Mouse (Mus musculus) layer of hippocampus, postnatal 36 days (tissue): ENCODE data around the gene 4930415O20Rik. TPM values are rescaled to one million over a fixed set of nuclear protein-coding genes. Genes with fewer than 3 reads are reported as not detected.

Experiments used
- DNase-seq, 2 experiments: peaks; one replicate each; pipeline ENCODE4 v3.0.0; 2022
- total RNA-seq, 2 experiments: library from RNA; stranded (reverse); gene quantifications; 2 replicates each; pipeline ENCODE4 v1.2.3; 2021

Gene 4930415O20Rik
- total RNA-seq, 2 experiments from 2014 or later = not detected

DNA sequence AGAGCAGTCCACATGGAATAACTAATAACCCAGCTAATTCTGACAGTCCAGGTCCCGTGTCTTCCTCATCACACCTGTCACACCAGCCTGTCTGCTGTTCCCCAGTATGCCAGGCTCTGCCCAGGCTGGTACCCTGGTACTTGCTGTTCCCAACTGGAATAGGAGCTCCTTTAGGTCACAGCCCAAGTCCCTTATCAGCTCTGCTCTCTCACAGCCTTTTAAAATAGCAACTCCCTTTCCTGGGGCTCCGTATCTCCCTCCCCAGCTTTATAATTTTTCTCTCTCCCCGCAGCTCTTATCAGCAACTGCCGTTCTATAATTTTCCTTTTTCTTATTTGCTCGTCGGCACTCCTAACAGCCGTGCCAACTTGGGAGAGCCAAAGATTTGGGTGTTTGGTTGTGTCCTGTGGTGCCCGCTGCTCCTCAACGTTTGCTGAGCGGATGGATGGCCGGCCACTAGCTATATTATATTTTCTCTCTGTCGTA is 35.3 kb downstream of the 4930415O20Rik start:
- no peak for DNase-seq

DNA sequence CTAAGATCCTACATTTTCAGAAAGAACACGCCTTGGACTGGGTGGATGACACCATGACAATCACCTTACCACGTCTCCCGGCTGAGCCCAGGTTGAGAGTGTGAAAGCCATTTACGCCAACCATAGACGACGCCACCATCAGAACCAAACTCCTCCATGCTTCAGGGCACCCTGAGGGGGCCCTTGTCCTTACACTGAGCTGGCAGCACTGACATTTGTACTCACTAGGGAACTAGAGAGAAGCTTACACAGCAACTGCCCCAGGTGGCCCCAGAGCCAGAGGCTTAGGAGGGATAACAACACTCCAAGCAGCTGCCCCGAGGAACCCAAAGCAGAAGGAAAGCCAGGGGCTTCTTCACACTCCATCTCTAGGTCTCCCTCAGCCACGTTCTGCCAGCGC is 35.9 kb downstream of the 4930415O20Rik start:
- DNase-seq = no peak

DNA sequence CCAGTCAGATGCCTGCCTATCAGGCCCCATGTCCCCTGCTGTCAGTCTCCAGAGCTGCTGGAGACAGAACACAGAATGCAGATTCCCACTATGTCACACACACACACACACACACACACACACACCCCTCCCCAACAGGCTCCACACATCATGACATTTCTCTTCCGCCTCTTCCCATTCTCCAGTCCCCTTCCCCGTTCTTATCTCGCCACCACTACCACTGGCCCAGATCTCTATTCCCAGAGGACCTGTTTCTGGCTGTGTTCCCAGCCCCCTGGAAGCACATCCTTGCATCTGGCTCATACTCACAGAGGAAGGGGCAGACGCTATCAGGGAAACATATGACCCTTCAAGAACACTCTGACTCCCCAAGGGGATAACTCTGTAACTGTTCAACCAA is 36.8 kb downstream of the 4930415O20Rik start:
- DNase-seq = no peak

DNA sequence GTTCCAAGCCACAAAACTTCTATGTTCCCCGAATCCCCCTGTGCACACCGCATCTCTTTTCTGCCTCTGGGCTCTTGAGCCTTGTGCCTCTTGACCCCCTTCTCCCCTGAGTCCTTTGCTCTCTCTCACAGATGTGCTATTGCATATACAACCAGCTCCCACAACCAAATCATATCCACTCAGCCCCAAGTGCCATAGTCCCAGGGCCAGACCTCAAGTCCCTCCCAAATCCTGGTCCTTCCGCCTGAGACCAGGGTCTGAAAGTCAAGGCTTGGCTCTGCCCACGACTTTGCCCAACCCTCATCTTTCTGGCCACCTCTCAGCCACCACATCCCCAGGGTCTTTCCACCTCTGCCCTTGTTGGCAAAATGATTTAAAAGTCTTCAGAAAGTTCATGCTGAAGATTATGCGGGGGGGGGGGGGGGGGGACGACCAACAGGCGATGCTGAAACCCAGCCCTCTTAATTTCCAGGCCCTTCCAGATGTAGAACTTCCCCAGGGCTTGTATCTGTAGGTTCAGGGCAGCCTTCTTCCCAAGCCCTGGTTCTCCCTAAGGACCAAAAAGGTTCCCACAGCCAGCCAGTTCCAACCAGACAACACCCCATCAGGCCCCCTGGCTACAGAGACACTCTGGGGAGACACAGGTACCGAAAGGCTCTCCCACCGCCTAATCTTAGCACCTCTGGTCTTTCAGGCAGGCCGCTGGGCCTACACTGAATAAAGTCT is 37.4 kb downstream of the 4930415O20Rik start:
- DNase-seq = no peak

DNA sequence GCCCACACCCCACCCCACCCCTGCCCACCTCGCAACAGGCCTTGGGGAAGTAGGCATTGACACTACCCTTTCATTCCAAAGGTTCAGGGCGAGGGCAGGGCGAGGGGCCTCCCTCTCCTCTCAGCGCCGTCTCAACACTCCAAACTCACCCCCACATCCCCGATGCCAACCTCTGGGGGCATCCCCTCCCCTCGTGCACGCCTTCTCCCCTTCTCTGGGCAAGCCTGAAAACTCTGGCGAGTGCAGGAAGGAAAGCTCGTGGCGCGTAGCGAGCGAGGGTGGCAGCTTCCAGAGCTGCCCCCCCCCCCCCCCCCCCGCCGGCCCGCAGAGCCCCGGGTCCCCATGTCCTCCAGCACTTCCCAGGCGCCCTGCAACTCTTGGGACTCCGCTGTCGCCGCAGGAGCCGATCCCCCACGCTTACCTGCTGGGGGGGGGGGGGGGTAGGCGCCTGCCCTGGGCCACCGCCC is 38.0 kb downstream of the 4930415O20Rik start:
- DNase-seq = no peak

DNA sequence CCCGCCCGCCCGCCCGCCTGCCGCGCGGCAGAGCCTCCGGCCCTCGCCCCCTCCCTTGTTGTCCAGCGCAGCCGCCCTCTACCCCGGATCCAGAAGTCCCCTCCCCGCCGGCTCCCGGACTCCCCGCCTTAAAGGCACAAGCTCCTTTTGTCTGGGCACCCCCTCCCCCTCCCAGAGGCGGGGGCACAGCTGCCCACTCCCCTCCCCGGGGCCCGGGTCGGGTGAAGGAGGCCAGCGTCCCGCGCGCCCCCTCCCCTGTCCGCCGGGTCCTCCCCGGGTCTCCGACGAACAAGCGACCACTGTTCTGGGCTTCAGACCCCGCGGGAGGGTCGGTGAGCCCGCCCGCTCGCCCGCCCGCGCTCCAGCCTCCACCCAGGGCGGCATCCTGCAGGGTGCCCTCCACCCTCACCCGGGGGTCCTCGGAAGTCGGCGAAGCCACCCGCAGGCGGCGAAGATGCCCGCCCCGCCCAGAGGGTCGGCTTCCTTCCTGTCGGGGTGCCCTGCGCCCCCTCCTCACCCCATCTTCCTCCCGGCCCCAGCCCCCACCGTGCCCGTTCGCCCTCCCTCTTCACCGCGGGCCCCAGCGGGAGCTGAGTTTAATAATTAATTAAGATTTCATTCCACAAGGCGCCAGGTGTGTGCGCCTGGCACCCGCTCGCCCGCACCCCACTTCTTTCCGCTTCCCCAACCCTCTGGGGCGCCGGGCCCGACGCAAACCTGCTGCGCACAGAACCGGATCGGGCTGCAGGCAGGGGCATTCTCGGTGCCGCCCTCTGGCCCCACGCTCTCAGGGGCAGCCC is 38.7 kb downstream of the 4930415O20Rik start, which contains the start of gene Adcy6:
Adcy6 (minus strand) TSS at position 746 of the 800 bp plus-strand sequence.
- peak; percentile 70 to 74 for DNase-seq

DNA sequence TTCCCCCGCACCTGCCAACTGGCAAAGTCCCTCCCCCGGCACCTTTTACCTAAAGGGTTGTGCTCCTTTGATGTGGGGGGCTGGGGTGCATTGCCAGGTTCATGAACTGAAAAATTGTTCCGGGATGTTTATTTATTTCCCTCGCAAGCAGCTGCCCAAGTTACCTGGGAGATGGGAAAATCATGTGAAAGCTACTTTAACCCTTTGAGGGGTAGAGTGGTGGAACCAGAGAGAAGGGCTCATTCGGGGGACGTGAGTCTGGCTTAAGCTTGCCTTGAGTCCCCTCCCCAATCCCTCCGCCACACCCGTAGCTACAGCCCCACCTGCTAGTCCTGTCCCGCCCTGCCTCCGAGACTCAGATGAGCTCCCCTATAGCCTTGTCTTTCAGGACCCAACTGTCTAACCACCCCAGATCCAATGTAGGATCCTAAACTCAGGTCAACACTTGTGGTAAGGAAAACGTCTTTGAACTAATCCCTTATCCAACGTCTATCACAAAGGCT is 39.4 kb downstream of the 4930415O20Rik start:
- DNase-seq = no peak

DNA sequence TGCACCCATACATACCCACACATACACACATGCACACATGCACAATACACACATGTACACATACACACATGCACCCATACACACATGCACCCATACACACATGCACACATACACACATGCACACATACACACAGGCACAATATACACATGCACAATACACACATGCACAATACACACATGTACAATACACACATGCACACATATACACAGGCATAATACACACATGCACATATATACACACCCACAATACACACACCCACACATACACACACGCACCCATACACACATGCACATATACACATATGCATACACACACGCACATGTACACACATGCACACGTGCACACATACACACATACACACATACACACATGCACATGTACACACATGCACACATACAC is 41.4 kb downstream of the 4930415O20Rik start:
- DNase-seq = no peak

DNA sequence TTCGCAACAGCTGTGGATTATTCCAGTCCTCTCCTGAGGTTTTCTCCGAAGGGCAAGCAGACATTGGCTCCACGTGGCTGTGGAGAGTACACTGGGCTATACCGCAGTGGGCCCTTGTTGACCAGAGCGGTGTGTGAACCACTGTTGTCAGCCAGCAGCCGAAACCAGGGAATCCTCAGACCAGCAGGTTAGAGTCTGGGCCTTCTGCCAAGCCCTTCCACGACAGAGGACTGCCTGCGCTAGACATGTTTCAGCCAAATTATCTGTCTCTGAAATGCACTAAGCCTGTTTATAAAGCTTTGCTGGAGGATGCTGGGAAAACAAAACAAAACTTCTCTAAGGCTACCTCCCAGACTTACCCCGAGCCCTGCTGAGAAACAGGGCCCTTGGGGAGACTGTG is 43.7 kb downstream of the 4930415O20Rik start:
- DNase-seq = no peak

DNA sequence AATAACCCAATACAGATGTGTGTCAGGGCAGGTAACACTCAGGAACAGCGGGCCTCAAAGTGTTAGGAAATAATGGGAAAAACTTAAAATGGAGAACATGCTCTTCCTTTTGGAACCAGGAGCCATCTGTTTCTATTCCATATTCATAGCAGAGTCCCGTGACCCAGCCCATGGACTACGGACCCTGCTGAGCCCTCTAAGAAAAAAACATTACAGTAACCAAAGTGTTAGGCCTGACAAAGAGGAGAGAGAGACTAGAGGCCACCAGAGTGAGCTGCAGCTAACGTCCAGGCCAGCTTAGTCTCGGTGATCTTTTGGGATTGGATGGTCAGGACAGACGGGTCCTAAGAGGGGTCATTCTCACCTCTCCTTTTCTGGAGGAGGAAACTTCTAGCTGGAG is 44.2 kb downstream of the 4930415O20Rik start:
- DNase-seq = no peak

DNA sequence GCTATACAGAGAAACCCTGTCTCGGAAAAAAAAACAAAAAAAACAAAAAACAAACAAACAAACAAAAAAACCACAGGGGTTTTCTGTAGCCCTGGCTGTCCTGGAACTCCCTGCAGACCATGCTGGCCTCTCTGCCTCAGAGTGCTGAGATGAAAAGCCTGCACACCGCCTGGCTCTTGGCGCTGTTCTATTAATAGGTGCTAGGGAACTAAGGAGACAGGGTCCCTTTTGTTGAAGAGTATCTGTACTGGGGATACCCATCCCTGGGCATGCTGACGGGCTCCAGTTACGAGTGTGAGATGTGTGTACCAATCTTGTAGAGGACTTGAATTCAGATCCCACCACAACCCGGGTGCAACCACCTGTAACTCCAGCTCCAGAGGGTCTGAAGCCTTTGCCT is 44.9 kb downstream of the 4930415O20Rik start:
- DNase-seq = no peak

DNA sequence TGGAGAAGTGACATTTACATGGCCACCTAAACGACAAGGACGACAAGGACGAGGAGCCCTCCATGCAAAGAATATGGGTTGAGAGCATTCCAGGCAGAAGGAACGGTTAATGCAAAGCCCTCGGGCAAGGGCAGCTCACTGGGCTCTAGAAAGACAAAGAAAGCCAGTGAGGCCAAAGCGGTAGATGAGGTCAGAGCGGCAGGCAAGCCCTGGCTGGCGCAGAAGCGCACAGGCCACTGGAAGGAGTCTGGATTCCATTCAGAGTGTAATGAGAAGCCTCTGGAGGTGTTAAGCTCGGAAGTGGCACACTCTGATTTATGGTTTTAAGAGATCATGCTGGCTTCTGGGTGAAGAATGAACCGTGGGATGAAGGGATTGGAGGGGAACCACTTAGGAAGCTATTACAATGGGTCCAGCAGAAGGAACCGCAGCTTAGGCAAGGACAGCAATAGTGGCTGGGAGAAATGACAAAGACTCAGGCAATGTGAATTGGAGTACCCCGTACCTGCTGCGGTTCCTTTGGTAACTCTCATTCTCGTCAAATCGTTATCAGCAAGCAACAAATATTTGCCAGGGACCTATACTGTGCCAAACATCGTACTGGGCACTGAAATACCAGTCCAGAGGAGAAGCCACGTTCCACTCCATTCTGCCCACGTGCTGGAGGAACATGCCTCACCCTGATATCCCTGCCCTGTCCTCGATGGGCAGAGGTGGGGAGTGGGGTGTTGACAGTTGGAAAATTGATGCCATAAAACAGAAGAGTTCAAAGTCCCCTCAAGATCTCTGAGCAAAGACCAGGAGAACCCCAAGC is 45.8 kb downstream of the 4930415O20Rik start:
- DNase-seq = no peak

DNA sequence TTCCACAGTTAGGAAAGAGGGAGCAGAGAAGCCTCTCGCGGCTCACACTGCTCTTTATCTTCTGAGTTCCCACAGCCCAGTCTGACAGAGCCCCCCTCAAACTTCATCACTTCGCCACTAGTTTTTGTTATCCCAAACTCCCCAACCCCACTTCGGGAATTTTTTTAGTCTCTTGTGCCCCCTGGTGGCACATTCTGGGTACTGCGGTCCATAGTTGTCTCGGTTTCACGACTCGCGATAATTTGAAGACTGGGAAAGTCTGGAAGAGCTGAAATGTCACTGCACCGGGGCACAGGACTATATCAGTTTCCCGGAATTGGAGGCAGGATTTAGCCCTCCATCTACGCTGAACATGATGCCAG is 46.4 kb downstream of the 4930415O20Rik start:
- DNase-seq = peak; percentile 69 to 79

DNA sequence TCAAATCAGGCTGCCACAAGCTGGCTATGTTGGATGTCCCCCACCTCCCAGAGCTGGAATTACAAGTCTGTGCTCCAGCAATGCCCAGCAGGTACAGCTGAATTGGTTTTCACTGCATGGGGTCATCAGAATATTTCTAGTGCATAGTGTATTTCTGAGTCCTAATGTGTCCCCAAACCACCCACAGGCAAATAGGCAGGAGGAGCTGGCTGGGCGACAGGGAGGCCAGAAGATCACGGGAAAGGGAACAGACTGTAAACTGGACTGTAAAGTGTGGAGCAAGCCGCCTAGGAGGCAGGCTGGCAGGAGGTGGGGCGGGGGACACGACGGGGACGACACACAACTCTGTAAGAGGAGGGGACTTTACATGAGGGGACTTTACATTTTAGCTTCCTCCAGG is 51.4 kb downstream of the 4930415O20Rik start:
- DNase-seq = no peak

DNA sequence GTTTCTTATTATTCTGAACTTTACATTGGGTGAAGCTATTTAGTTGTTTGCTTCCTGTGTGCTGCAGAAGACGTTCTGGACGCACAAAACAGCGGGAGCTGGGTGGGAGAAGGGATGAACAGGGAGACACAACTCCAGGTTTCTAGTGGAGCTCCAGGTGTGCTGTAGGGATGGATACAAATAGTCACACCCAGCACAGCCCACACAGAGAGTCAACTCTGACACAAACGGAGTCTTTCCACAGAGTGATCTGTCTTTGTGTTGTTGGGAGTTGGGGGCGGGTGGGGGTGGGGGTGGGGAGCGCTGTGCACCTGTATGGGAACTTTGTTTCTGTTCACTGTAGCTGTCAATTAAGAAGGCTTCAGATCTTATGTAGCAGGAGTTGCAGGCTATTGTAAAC is 51.9 kb downstream of the 4930415O20Rik start:
- no peak for DNase-seq

DNA sequence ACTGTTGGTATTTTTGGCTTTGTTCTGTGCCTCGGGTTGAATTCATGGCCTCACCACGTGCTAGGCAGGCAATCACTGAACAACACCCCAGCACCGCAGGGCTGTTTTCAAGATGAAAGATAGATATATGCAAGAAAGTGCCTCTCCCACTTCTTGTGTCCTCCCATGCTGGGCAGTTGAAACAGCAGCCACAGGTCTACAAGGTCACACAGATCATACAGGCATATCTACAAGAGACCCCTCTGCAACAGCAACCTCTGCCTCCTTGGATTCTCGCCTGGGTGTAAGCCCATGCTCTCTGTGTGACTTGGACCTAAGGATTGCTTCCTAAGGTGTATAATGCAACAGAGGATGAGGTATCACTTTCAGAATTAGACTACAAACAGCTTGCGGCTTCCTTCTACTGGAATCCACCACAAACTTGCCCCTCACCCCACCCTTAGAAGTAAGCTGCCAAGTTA is 52.6 kb downstream of the 4930415O20Rik start:
- DNase-seq = no peak

DNA sequence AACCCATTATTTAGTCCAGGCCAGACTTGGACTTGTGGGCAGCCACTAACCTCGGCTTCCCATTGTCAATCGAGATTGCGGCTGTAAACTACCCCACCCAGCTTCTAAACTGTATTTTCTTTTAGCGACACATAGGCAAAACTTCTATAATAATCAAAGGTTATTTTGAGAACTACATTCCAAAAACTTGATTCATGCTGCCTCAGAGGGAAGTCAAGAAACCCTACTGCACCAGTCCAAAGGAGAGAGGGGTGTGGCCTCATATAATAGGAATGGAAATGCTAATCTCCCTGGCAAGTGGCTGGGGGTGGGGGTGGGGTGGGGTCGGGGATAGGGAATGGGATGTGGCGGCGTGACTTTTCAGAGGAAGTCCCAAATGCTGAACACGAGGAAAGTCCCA is 55.3 kb downstream of the 4930415O20Rik start:
- DNase-seq = no peak

DNA sequence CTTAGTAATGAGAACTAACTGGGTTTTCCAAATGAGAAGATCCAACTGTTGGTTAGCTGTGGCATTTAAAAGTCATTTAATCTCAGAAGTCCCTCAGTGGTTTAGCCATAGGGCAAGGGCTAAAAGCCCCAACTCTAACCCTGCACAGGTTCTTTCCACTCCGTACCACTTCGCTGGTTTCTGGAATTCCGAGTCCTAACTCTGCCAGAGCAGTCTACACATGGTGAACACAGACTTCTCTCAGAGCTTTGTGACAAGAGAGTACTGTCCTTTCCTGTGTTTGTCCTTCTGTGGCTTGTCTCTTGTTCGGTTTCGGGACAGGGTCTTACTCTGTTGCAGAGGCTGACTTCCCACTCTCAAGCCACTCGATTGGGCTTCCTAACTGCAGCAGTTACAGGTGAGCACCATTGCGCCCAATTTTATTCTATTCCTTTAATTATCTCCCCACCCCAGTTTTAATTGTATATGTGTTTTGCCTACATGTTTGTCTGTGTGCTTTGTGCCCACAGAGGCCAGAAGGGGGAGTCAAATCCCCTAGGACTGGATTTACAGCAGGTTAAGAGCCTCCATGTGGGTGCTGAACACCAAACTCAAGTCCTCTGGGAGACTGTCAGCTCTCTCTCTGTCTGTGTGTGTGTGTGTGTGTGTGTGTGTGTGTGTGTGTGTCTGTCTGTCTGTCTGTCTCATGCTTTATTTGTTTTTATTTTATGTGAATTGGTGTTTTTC is 55.8 kb downstream of the 4930415O20Rik start:
- DNase-seq = no peak

DNA sequence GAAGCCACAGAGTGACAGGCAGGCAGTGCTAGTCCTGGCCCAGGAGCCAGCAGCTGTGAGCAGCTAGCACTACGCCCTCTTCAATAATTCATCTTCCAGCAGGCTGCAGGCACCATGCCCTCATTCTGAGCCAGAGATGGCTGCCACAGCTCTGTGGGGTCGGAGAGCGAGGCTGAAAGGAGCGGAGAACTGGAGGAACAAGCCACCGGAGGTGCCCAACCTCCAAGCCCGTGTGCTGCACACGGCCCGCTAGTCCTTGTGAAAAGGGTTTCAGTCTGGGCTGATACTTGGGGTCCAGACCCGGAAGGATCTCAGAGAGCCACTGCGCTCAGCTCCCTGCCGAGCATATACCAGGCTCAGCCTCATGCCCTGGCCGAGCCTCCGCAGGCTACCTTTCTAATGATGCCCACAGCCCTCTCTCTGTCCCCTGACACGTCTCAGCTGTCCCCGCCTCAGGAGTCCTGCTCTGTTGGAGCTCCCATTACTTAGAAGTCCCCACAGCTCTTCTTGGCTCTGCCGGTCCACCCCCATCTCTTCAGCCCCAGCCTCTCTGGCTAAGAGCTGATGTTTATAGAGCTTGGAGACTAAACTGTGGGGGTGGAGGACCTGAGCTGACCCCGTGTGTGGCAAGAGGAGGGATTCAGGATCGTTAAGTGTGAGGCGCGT is 57.9 kb downstream of the 4930415O20Rik start:
- no peak for DNase-seq

DNA sequence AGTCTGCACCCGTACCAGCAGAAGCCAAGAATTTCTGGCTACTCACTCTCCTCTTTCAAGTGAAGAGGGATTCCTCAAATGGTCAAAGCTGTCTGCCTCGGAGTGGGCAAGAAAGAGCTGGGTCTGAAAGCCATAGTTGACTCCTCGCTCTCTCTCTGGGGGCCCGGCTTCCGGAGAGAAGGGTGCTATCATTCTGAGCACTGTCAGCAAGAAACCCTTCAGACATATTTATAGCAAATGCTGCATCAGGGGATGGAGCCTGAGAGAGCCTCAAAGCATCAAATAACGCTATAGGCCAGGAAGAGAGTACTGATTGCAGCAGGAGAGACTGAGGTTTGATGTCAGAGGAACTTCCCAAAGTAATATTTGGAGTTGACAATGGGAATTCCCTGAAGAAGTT is 58.7 kb downstream of the 4930415O20Rik start:
- no peak for DNase-seq

DNA sequence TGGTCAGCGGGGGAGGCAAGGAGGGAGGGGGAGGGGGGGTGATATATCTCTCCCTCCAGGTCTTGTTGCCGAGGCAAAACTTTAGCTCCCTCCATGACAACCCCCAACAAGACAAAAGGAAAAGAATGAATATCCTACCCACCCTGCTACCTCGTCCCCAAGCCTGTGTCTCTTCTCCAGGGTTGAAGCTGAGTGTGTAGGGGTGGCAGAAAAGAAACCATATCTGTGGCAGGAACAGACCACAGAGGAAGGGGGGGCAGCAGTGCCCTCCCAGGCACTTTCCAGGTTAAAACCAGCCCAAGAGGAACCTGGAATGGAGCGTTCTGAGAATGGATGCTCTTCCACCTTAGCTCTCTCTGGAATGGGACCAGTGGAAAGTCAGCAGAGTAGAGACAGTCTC is 59.7 kb downstream of the 4930415O20Rik start, which contains the start of gene Cacnb3:
Cacnb3 (plus strand) TSS at position 301 of the 400 bp plus-strand sequence.
- no peak for DNase-seq
